11 mouse cellular contexts compared by ENCODE assay signal in genomic region chr7:143461920-143462319, GRCm38 (mm10). TPM values are rescaled to one million over a fixed set of nuclear protein-coding genes. Genes with fewer than 3 reads are reported as not detected.
DNase-seq lines count a peak whose midpoint lies in the region; ATAC-seq lines count a peak whose summit lies in the region.
"Had no signal": no experiment of that assay in that cellular context is flagged by ENCODE, and none has a peak within 500 bp of the region (broad histone marks: within the 10 kb centered on the region; RNA-seq: fewer than 3 reads in every experiment).

No protein-coding gene starts in this region.

- H3K27me3 ChIP-seq in heart, embryonic 15.5 days = no peaks in the 10 kb centered on the region
- peaks cover 18% of the 10 kb centered on the region for H3K27me3 ChIP-seq in midbrain, embryonic 13.5 days
- no peaks in the 10 kb centered on the region; the same call in 1 of the 2 replicates for H3K27me3 ChIP-seq in midbrain, embryonic 11.5 days (ENCODE audit: control insufficient read depth, insufficient read depth, low read length)
- no peaks in the 10 kb centered on the region for H3K27me3 ChIP-seq in intestine, embryonic 15.5 days (replicated peaks)
- no peaks in the 10 kb centered on the region for H3K27me3 ChIP-seq in stomach, embryonic 15.5 days (replicated peaks)

- intact Hi-C loops in heart, postnatal 25 days (cut with DNase I) = loop anchor here (5.0 kb wide), 2 partner anchors 95 to 165 kb away; no protein-coding TSS in a partner anchor

- no peaks in the 10 kb centered on the region for H3K9me3 ChIP-seq in heart, embryonic 15.5 days (replicated peaks)
- peaks cover 19% of the 10 kb centered on the region for H3K9me3 ChIP-seq in midbrain, embryonic 13.5 days
- peaks cover 7% of the 10 kb centered on the region; the same call in 1 of the 2 replicates for H3K9me3 ChIP-seq in midbrain, embryonic 11.5 days (ENCODE audit: control insufficient read depth, low read length)
- peaks cover 17% of the 10 kb centered on the region; the same call in 1 of the 2 replicates for H3K9me3 ChIP-seq in intestine, embryonic 15.5 days
- 0 out of 2 replicates have a peak, but pooled peaks cover 2% of the 10 kb centered on the region for H3K9me3 ChIP-seq in stomach, embryonic 15.5 days

- no peak overlapping the region for H3K4me3 ChIP-seq in heart, embryonic 15.5 days
- peak overlapping the region; percentile 21; the same call in 1 of the 2 replicates for H3K4me3 ChIP-seq in midbrain, embryonic 13.5 days (replicated peaks)
- H3K4me3 ChIP-seq in midbrain, embryonic 11.5 days (ENCODE audit: low read depth, low read length) = no peak overlapping the region
- H3K4me3 ChIP-seq in intestine, embryonic 15.5 days (replicated peaks) = no peak overlapping the region; the same call in 1 of the 2 replicates
- H3K4me3 ChIP-seq in stomach, embryonic 15.5 days (replicated peaks) = no peak overlapping the region

- no peak overlapping the region for H3K27ac ChIP-seq in heart, embryonic 15.5 days
- H3K27ac ChIP-seq in midbrain, embryonic 13.5 days = no peak overlapping the region
- H3K27ac ChIP-seq in midbrain, embryonic 11.5 days (ENCODE audit: low read depth, low read length) = no peak overlapping the region
- peak overlapping the region; percentile 33; the same call in 1 of the 2 replicates for H3K27ac ChIP-seq in intestine, embryonic 15.5 days
- peak overlapping the region; percentile 42; the same call in 1 of the 2 replicates for H3K27ac ChIP-seq in stomach, embryonic 15.5 days

- no peak for DNase-seq in heart, postnatal 25 days (ENCODE audit: low spot score)
- DNase-seq in midbrain, embryonic 11.5 days (ENCODE audit: low spot score, missing footprints) = no peak
- no peak for DNase-seq in cerebellum, postnatal 4 days (ENCODE audit: low spot score in 2 of 2)
- DNase-seq: cerebellum, adult 18-20 months; kidney, postnatal 14 days; right cerebral cortex, adult 18-20 months had no signal

- 37% methylated on average over 11 of the region's 11 CpGs for WGBS in heart, embryonic 15.5 days
- 48% methylated on average over 11 of the region's 11 CpGs for WGBS in midbrain, embryonic 13.5 days
- WGBS in midbrain, embryonic 11.5 days = 46% methylated on average over 11 of the region's 11 CpGs
- WGBS in intestine, embryonic 15.5 days = 44% methylated on average over 11 of the region's 11 CpGs
- WGBS in stomach, embryonic 15.5 days = 38% methylated on average over 11 of the region's 11 CpGs

- H3K9ac ChIP-seq in heart, embryonic 15.5 days = no peak overlapping the region
- no peak overlapping the region for H3K9ac ChIP-seq in midbrain, embryonic 13.5 days (replicated peaks)
- no peak overlapping the region for H3K9ac ChIP-seq in midbrain, embryonic 11.5 days (ENCODE audit: low read length)
- H3K9ac ChIP-seq in intestine, embryonic 15.5 days = no peak overlapping the region
- H3K9ac ChIP-seq in stomach, embryonic 15.5 days = no peak overlapping the region

- H3K4me2 ChIP-seq in heart, embryonic 15.5 days = peak overlapping the region; percentile 87; the same call in 1 of the 2 replicates
- peak overlapping the region; percentile 42 for H3K4me2 ChIP-seq in midbrain, embryonic 13.5 days (replicated peaks)
- H3K4me2 ChIP-seq in midbrain, embryonic 11.5 days = no peak overlapping the region
- peak overlapping the region; percentile 65; the same call in 1 of the 2 replicates for H3K4me2 ChIP-seq in intestine, embryonic 15.5 days (replicated peaks)
- H3K4me2 ChIP-seq in stomach, embryonic 15.5 days = peak overlapping the region; percentile 50

- peaks cover 51% of the 10 kb centered on the region for H3K4me1 ChIP-seq in heart, embryonic 15.5 days (replicated peaks)
- H3K4me1 ChIP-seq in midbrain, embryonic 13.5 days (replicated peaks) = peaks cover 38% of the 10 kb centered on the region
- peaks cover 9% of the 10 kb centered on the region for H3K4me1 ChIP-seq in midbrain, embryonic 11.5 days (ENCODE audit: control insufficient read depth, insufficient read depth, low read length)
- H3K4me1 ChIP-seq in intestine, embryonic 15.5 days (replicated peaks) = peaks cover 16% of the 10 kb centered on the region; the same call in 1 of the 2 replicates
- H3K4me1 ChIP-seq in stomach, embryonic 15.5 days = peaks cover 24% of the 10 kb centered on the region

- no peaks in the 10 kb centered on the region for H3K36me3 ChIP-seq in heart, embryonic 15.5 days
- H3K36me3 ChIP-seq in midbrain, embryonic 13.5 days = no peaks in the 10 kb centered on the region
- H3K36me3 ChIP-seq in midbrain, embryonic 11.5 days (ENCODE audit: control insufficient read depth, insufficient read depth, low read length) = no peaks in the 10 kb centered on the region
- H3K36me3 ChIP-seq in intestine, embryonic 15.5 days = no peaks in the 10 kb centered on the region
- H3K36me3 ChIP-seq in stomach, embryonic 15.5 days = no peaks in the 10 kb centered on the region

- no peak for ATAC-seq in heart, embryonic 15.5 days (replicated peaks; ENCODE audit: insufficient number of reproducible peaks, insufficient read depth, low FRiP score, low read depth)
- ATAC-seq in midbrain, embryonic 13.5 days = no peak
- no peak for ATAC-seq in midbrain, embryonic 11.5 days (ENCODE audit: low FRiP score)
- ATAC-seq in intestine, embryonic 15.5 days = no peak
- no peak for ATAC-seq in stomach, embryonic 15.5 days (ENCODE audit: insufficient read depth, low FRiP score, low read depth)

RNA-seq across cellular contexts. Expression of gene Cdkn1c, which starts 1.1 kb away (rescaled TPM):
- polyA plus RNA-seq in heart, embryonic 15.5 days (2015; fragmentation: Nextera tagmentation; extraction: Ambion mirVana) = 369 and 534 TPM in 2 replicates
- total RNA-seq in heart, postnatal 25 days (2021) = 10 to 100 TPM; 35.8 to 44.2 TPM
- 379 and 515 TPM in 2 replicates for polyA plus RNA-seq in midbrain, embryonic 13.5 days (2015; fragmentation: Nextera tagmentation; extraction: Ambion mirVana)
- 789 and 799 TPM in 2 replicates for polyA plus RNA-seq in midbrain, embryonic 11.5 days (2014; fragmentation: Nextera tagmentation; extraction: Ambion mirVana)
- 672 and 702 TPM in 2 replicates for polyA plus RNA-seq in intestine, embryonic 15.5 days (2015; fragmentation: Nextera tagmentation; extraction: Ambion mirVana)
- 768 and 804 TPM in 2 replicates for polyA plus RNA-seq in stomach, embryonic 15.5 days (2015; fragmentation: Nextera tagmentation; extraction: Ambion mirVana)

RNA-seq across cellular contexts. Expression of gene Slc22a18, which starts 11.6 kb away (rescaled TPM):
- 0.82 and 1.7 TPM in 2 replicates for polyA plus RNA-seq in heart, embryonic 15.5 days (2015; fragmentation: Nextera tagmentation; extraction: Ambion mirVana)
- under 1 TPM; 0.17 to 0.49 TPM for total RNA-seq in heart, postnatal 25 days (2021)
- polyA plus RNA-seq in midbrain, embryonic 13.5 days (2015; fragmentation: Nextera tagmentation; extraction: Ambion mirVana) = 0.39 and 0.74 TPM in 2 replicates
- 0.16 and 0.30 TPM in 2 replicates for polyA plus RNA-seq in midbrain, embryonic 11.5 days (2014; fragmentation: Nextera tagmentation; extraction: Ambion mirVana)
- 11.4 and 13.4 TPM in 2 replicates for polyA plus RNA-seq in intestine, embryonic 15.5 days (2015; fragmentation: Nextera tagmentation; extraction: Ambion mirVana)
- polyA plus RNA-seq in stomach, embryonic 15.5 days (2015; fragmentation: Nextera tagmentation; extraction: Ambion mirVana) = 9.2 and 11.7 TPM in 2 replicates

RNA-seq across cellular contexts. Expression of gene Phlda2, which starts 41.0 kb away (rescaled TPM):
- polyA plus RNA-seq in heart, embryonic 15.5 days (2015; fragmentation: Nextera tagmentation; extraction: Ambion mirVana) = 0.45 and 0.82 TPM in 2 replicates
- not detected for total RNA-seq in heart, postnatal 25 days (2021)
- polyA plus RNA-seq in midbrain, embryonic 13.5 days (2015; fragmentation: Nextera tagmentation; extraction: Ambion mirVana) = 0.37 and 0.73 TPM in 2 replicates
- 0.37 and 0.54 TPM in 2 replicates for polyA plus RNA-seq in midbrain, embryonic 11.5 days (2014; fragmentation: Nextera tagmentation; extraction: Ambion mirVana)
- polyA plus RNA-seq in intestine, embryonic 15.5 days (2015; fragmentation: Nextera tagmentation; extraction: Ambion mirVana) = 13.6 and 17.7 TPM in 2 replicates
- 11.5 and 13.7 TPM in 2 replicates for polyA plus RNA-seq in stomach, embryonic 15.5 days (2015; fragmentation: Nextera tagmentation; extraction: Ambion mirVana)
- total RNA-seq: gastrocnemius, postnatal 4 days had no signal

Comparison
In these comparisons a context has a peak if more than half of its experiments do, and no peak if none do; other contexts are left out.
1. H3K27ac ChIP-seq: peak in intestine, embryonic 15.5 days (single experiment) and stomach, embryonic 15.5 days (single experiment); none in heart, embryonic 15.5 days (single experiment), midbrain, embryonic 13.5 days (single experiment) and midbrain, embryonic 11.5 days (single experiment).